Mouse (Mus musculus) hindbrain, embryonic 12.5 days (tissue): ENCODE data around the gene Gm6205. TPM values are rescaled to one million over a fixed set of nuclear protein-coding genes. Genes with fewer than 3 reads are reported as not detected.
"Not testable (repeated sequence)": the region's sequence is repeated elsewhere in the genome, so short reads cannot be mapped to it uniquely, and the experiment has no call there.

Experiments used
- ATAC-seq: fragments of 200-750 bp; cut with Nextera tagmentation; 2 replicates; pipeline ENCODE4 v1.8.0; 2017; ENCODE audit warnings: moderate TSS enrichment; ENCODE audit not compliant: low FRiP score
- H3K27ac ChIP-seq: fragments of 300-500 bp; sonication (generic); 2 replicates; pipeline ENCODE4 v1.5.1; 2016; ENCODE audit warnings: mild to moderate bottlenecking
- H3K27me3 ChIP-seq: fragments of 300-500 bp; sonication (generic); 2 replicates; pipeline ENCODE4 v1.6.1; 2016; ENCODE audit warnings: mild to moderate bottlenecking
- H3K36me3 ChIP-seq: fragments of 300-500 bp; sonication (generic); 2 replicates; pipeline ENCODE4 v1.6.1; 2016; ENCODE audit warnings: mild to moderate bottlenecking
- H3K4me1 ChIP-seq: fragments of 300-500 bp; sonication (generic); 2 replicates; pipeline ENCODE4 v1.6.1; 2016
- H3K4me2 ChIP-seq: fragments of 300-500 bp; sonication (generic); replicated peaks from 2 replicates; pipeline ENCODE4 v1.6.1; 2016; ENCODE audit warnings: mild to moderate bottlenecking
- H3K4me3 ChIP-seq: fragments of 300-500 bp; sonication (generic); 2 replicates; pipeline ENCODE4 v1.5.1; 2016; ENCODE audit warnings: mild to moderate bottlenecking
- H3K9ac ChIP-seq: fragments of 300-500 bp; sonication (generic); 2 replicates; pipeline ENCODE4 v1.6.1; 2016; ENCODE audit warnings: mild to moderate bottlenecking, moderate library complexity
- H3K9me3 ChIP-seq: fragments of 300-500 bp; sonication (generic); replicated peaks from 2 replicates; pipeline ENCODE4 v1.6.1; 2016; ENCODE audit warnings: mild to moderate bottlenecking
- WGBS: fragments of 180-500 bp; shearing (Covaris S2); methylation state at CpG from one replicate; pipeline ENCODE4 v1.1.7; 2016; 5-methylcytosine and 5-hydroxymethylcytosine counted together
- polyA plus RNA-seq: library from polyadenylated mRNA; unstranded; fragments of >200 nt; fragmentation: Nextera tagmentation; extraction: Ambion mirVana; gene quantifications from 2 replicates; pipeline ENCODE4 v1.2.1, GENCODE M21; 2016

Gm6205 gene
- polyA plus RNA-seq = not detected in 2 replicates

DNA sequence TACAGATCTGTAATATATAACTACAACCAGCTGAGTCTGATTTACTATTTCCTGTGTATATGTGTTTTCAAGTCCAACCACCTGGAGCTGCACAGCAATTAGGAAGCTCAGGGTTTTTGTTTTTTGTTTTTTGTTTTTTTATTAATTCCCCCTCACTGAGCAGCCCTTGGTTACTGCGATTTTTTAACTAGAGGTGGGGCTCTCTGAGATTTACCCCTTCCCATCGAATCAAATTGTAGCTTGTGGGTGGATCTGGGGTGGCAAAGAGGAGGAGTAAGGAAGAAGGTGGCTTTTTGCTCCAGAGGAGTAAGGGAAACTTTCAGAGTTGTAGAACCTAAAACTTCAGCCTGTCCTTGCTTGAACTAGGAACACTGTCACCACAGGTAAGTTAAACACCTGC is at the start of gene Gm6205:
Gm6205 (plus strand) TSS at position 301 of the 400 bp plus-strand sequence.
- not testable (repeated sequence) for H3K9me3 ChIP-seq

GRCm38 (mm10) chr5:94616242-94616641 is 31.9 kb upstream of the Gm6205 start, which contains the start of gene Gm3147:
Gene Gm3147 (minus strand): TSS chr5:94616342.
- H3K9ac ChIP-seq, H3K27ac ChIP-seq, H3K4me1 ChIP-seq, ATAC-seq, H3K27me3 ChIP-seq, H3K4me2 ChIP-seq, H3K36me3 ChIP-seq, H3K4me3 ChIP-seq, H3K9me3 ChIP-seq: not testable (repeated sequence)
- WGBS = no CpG with 5 or more reads among the region's 1 CpGs

More for the DNA sequence above, at the start of gene Gm6205:
- not testable (repeated sequence) for H3K27me3 ChIP-seq, H3K4me1 ChIP-seq, H3K36me3 ChIP-seq, H3K4me3 ChIP-seq, H3K27ac ChIP-seq, ATAC-seq, H3K4me2 ChIP-seq, H3K9ac ChIP-seq
- no CpG with 5 or more reads among the region's 2 CpGs for WGBS

GRCm38 (mm10) chr5:94623679-94624078 is 24.5 kb upstream of the Gm6205 start, which contains the start of gene Gm6509:
Gene Gm6509 (plus strand): TSS chr5:94623979.
- no CpG with 5 or more reads among the region's 2 CpGs for WGBS
- not testable (repeated sequence) for ATAC-seq, H3K4me3 ChIP-seq, H3K27me3 ChIP-seq, H3K36me3 ChIP-seq, H3K4me2 ChIP-seq, H3K27ac ChIP-seq, H3K9me3 ChIP-seq, H3K4me1 ChIP-seq, H3K9ac ChIP-seq

Other genes starting within 250 kb of the Gm6205 start
- gene Gm7682, start 202.6 kb upstream of the Gm6205 start, polyA plus RNA-seq = not detected in 2 replicates
- not detected in 2 replicates for gene Gm3139, start 122.1 kb upstream of the Gm6205 start, polyA plus RNA-seq
- gene Gm3147, start 32.0 kb upstream of the Gm6205 start, polyA plus RNA-seq = not detected in 2 replicates
- gene Gm6509, start 24.4 kb upstream of the Gm6205 start, polyA plus RNA-seq = not detected in 2 replicates
- not detected in 2 replicates for gene Gm3183, start 217.1 kb downstream of the Gm6205 start, polyA plus RNA-seq